Mouse (Mus musculus): ENCODE results near the gene Rps13. TPM values are rescaled to one million over a fixed set of nuclear protein-coding genes. Genes with fewer than 3 reads are reported as not detected.

The Rps13 gene
- polyA plus RNA-seq, 1 experiment from 2014 or later: 752 TPM

- no peaks in the 10 kb centered on the region for H3K9me3 ChIP-seq (ENCODE audit: control insufficient read depth, low read length)
- ATAC-seq (ENCODE audit: low FRiP score): no peak
- peaks cover 6% of the 10 kb centered on the region; the same call in 1 of the 2 replicates for H3K4me1 ChIP-seq (replicated peaks; ENCODE audit: control insufficient read depth, insufficient read depth, low read length)
- H3K27ac ChIP-seq (ENCODE audit: low read depth, low read length): no peak overlapping the region
- H3K4me3 ChIP-seq (ENCODE audit: low read depth, low read length): no peak overlapping the region
- 57% methylated on average over 11 of the region's 11 CpGs for WGBS
- H3K36me3 ChIP-seq (ENCODE audit: control insufficient read depth, insufficient read depth, low read length): no peaks in the 10 kb centered on the region
- no peak overlapping the region for H3K9ac ChIP-seq (ENCODE audit: low read depth, low read length)
- no peak overlapping the region for H3K4me2 ChIP-seq (replicated peaks; ENCODE audit: low read depth, low read length)
- no peaks in the 10 kb centered on the region for H3K27me3 ChIP-seq (ENCODE audit: control insufficient read depth, insufficient read depth, low read length)
- DNase-seq (ENCODE audit: low spot score): no peak
These were observed 47.2 kb downstream of the Rps13 start for GRCm38 (mm10) chr7:116286611-116287355.

GRCm38 (mm10) chr7:116286173-116286572 is 47.8 kb downstream of the Rps13 start:
- H3K4me1 ChIP-seq (replicated peaks; ENCODE audit: control insufficient read depth, insufficient read depth, low read length): peaks cover 6% of the 10 kb centered on the region; the same call in 1 of the 2 replicates
- 73% methylated on average over 12 of the region's 12 CpGs for WGBS
- ATAC-seq (ENCODE audit: low FRiP score) (no peak), DNase-seq (ENCODE audit: low spot score) (no peak)
- H3K9ac ChIP-seq (ENCODE audit: low read depth, low read length): no peak overlapping the region
- no peak overlapping the region for H3K27ac ChIP-seq (ENCODE audit: low read depth, low read length)
- H3K4me3 ChIP-seq (ENCODE audit: low read depth, low read length): no peak overlapping the region
- no peaks in the 10 kb centered on the region for H3K9me3 ChIP-seq (ENCODE audit: control insufficient read depth, low read length)
- no peaks in the 10 kb centered on the region for H3K36me3 ChIP-seq (ENCODE audit: control insufficient read depth, insufficient read depth, low read length)
- H3K4me2 ChIP-seq (replicated peaks; ENCODE audit: low read depth, low read length): no peak overlapping the region
- H3K27me3 ChIP-seq (ENCODE audit: control insufficient read depth, insufficient read depth, low read length): no peaks in the 10 kb centered on the region

- ATAC-seq (ENCODE audit: low FRiP score): no peak
- H3K9me3 ChIP-seq (ENCODE audit: control insufficient read depth, low read length): no peaks in the 10 kb centered on the region
- H3K27me3 ChIP-seq (ENCODE audit: control insufficient read depth, insufficient read depth, low read length): no peaks in the 10 kb centered on the region
- H3K9ac ChIP-seq (ENCODE audit: low read depth, low read length): no peak overlapping the region
- H3K4me3 ChIP-seq (ENCODE audit: low read depth, low read length): no peak overlapping the region
- no peak overlapping the region for H3K4me2 ChIP-seq (replicated peaks; ENCODE audit: low read depth, low read length)
- WGBS: 79% methylated on average over 1 of the region's 1 CpGs
- H3K4me1 ChIP-seq (replicated peaks; ENCODE audit: control insufficient read depth, insufficient read depth, low read length): peaks cover 11% of the 10 kb centered on the region
- no peaks in the 10 kb centered on the region for H3K36me3 ChIP-seq (ENCODE audit: control insufficient read depth, insufficient read depth, low read length)
- no peak for DNase-seq (ENCODE audit: low spot score)
- no peak overlapping the region for H3K27ac ChIP-seq (ENCODE audit: low read depth, low read length)
These were observed 48.8 kb downstream of the Rps13 start for GRCm38 (mm10) chr7:116285216-116285615.

- peaks cover 12% of the 10 kb centered on the region for H3K4me1 ChIP-seq (replicated peaks; ENCODE audit: control insufficient read depth, insufficient read depth, low read length)
- DNase-seq (ENCODE audit: low spot score) (peak; percentile 80), ATAC-seq (ENCODE audit: low FRiP score) (peak; percentile 74)
- no peaks in the 10 kb centered on the region for H3K9me3 ChIP-seq (ENCODE audit: control insufficient read depth, low read length)
- H3K36me3 ChIP-seq (ENCODE audit: control insufficient read depth, insufficient read depth, low read length): no peaks in the 10 kb centered on the region
- no peak overlapping the region for H3K4me2 ChIP-seq (replicated peaks; ENCODE audit: low read depth, low read length)
- peak overlapping the region; percentile 63 for H3K27ac ChIP-seq (ENCODE audit: low read depth, low read length)
- H3K4me3 ChIP-seq (ENCODE audit: low read depth, low read length): no peak overlapping the region
- 7% methylated on average over 11 of the region's 11 CpGs for WGBS
- H3K27me3 ChIP-seq (ENCODE audit: control insufficient read depth, insufficient read depth, low read length): no peaks in the 10 kb centered on the region
- H3K9ac ChIP-seq (ENCODE audit: low read depth, low read length): peak overlapping the region; percentile 15; the same call in 1 of the 2 replicates
These were observed 51.2 kb downstream of the Rps13 start for GRCm38 (mm10) chr7:116282755-116283154.

Other genes starting within 250 kb of the Rps13 start
- gene Gm4353, start 249.6 kb downstream of the Rps13 start, polyA plus RNA-seq (2014; fragmentation: Nextera tagmentation; extraction: Ambion mirVana): 0.97 and 1.1 TPM in 2 replicates
- gene Plekha7, start 25.8 kb downstream of the Rps13 start, polyA plus RNA-seq (2014; fragmentation: Nextera tagmentation; extraction: Ambion mirVana): 8.4 and 8.8 TPM in 2 replicates
- gene Pik3c2a, start 109.3 kb upstream of the Rps13 start, polyA plus RNA-seq (2014; fragmentation: Nextera tagmentation; extraction: Ambion mirVana): 23.4 and 26.5 TPM in 2 replicates
- gene Nucb2, start 170.2 kb upstream of the Rps13 start, polyA plus RNA-seq (2014; fragmentation: Nextera tagmentation; extraction: Ambion mirVana): 19.2 and 19.5 TPM in 2 replicates